Mouse (Mus musculus): ENCODE measurements around the gene Ppp1r1c.

DNA sequence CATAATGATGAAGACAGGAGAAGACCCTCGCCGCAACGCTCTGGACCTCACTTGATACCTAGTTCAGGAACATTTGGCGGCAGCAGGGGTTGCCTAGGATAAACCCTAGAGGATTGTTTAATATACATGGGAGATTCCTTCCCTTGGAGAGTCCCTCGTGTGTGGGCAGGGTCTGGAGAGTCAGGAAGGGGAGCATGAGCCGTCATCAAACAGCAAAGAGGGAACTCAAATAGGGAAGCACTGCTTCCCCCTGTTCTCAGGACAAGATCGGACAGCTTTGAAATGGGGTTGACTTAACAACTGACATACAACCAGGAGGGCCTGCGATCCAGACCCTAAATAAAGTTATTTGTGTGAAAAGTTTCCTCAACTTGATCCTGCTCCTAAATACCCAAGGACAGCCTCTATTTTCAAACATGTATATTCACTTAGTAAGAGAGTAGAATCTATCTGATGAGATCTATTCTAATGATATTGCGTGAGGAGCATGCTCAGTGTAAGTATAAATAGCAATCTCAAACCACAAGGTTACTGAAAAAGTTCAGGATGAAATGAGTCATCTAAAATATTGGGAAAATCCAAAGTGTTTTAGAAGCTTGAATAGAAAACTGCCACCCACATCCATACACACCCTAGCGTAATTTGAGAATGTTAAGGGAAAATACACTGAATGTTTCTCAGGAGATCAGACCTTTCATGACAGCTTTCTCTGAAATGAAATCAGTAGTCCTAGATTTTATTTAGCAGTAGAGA, 10.9 kb upstream of the Ppp1r1c start:
- TF ChIP-seq CTCF (IDR thresholded peaks at IDR 0.05), result no peak
- no peak for TF ChIP-seq EP300 (IDR thresholded peaks at IDR 0.05)

Measured in lung, postnatal 0 days (tissue).